Mouse (Mus musculus) v-Abl transformed pro-B cells (cell line): ENCODE measurements around the gene Inafm2.

Source experiments
- in situ Hi-C, 2 experiments: fragments of 400-800 bp; cut with MboI; formaldehyde crosslinking; loops; one replicate each; pipeline ENCODE4 v1.15.1; 2025; ENCODE audit not compliant: unreplicated experiment in 2 of 2

The Inafm2 gene

GRCm38 (mm10) chr2:118723693-118724486 lies 21.7 kb upstream of the Inafm2 start:
- in situ Hi-C loops: loop anchor here in 1 of 2 experiments (10.0 kb wide), 1 partner anchor 239 kb away; no protein-coding TSS in a partner anchor

DNA sequence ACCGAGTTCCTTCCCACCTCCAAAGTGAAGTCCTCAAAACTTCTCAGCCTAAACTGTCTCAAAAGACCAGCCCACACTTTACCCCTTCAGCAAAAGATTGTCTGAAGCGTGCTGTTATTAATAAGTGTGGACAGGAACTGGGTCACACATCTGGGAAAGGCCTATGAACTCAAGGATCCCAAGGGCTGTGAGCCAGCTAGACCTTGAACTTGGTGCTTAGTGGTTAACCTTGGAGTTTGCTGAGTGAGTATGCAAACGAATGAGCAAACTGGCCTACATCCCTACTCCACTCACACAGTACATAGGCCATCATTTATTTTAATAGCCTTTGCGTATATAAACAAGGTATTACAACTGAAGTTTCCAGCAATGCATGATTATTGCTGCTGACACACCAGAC lies 20.0 kb upstream of the Inafm2 start:
- in situ Hi-C loops: loop anchor here (10.0 to 25.0 kb wide), 2 partner anchors 241 to 1588 kb away; no protein-coding TSS in a partner anchor

DNA sequence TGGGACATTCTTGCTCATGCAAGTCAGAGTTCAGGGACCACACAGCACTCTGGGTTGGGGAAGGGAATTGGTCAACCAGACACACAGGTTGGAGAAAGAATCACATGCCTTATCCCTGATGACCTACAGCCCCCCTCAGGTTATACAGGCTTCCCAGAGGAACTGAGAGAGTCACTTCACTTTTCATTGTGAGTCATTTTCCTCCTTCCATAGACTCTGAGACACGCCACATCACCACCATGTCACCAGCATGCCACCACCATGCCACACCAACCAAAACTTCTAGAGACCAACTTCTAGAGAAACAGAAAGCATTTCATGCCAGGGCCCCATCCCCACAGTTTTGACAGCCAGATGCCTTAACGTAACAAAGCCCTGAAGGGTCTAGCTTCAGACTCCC lies 18.7 kb upstream of the Inafm2 start:
- in situ Hi-C loops: loop anchor here (10.0 to 25.0 kb wide), 2 partner anchors 242 to 1590 kb away; no protein-coding TSS in a partner anchor

DNA sequence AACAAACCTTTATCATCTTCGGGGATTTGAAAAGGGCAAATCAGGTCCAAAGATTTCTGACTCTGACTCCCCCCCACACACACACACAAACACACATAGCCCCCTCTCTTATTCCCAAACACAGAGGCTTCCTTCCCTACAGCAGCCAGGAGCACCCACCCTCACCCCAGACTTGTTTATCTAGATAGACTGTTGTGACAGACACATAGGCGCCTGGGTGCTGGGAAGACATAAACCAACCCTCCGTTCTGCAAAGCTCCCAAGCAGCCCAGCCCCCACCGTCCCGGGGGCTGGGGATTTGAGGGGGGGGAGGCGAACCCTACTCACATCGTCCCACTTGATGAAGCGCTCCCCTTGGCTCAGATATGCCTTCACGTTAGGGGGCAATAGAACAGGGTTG lies 17.6 kb upstream of the Inafm2 start:
- in situ Hi-C loops: loop anchor here (10.0 to 25.0 kb wide), 2 partner anchors 243 to 1591 kb away; no protein-coding TSS in a partner anchor

- in situ Hi-C loops: loop anchor here (10.0 to 25.0 kb wide), 2 partner anchors 244 to 1591 kb away; no protein-coding TSS in a partner anchor
Observed at GRCm38 (mm10) chr2:118728337-118728736, 17.2 kb upstream of the Inafm2 start, which contains the start of gene Plcb2. Gene Plcb2, minus strand, starts transcription at chr2:118728438.

DNA sequence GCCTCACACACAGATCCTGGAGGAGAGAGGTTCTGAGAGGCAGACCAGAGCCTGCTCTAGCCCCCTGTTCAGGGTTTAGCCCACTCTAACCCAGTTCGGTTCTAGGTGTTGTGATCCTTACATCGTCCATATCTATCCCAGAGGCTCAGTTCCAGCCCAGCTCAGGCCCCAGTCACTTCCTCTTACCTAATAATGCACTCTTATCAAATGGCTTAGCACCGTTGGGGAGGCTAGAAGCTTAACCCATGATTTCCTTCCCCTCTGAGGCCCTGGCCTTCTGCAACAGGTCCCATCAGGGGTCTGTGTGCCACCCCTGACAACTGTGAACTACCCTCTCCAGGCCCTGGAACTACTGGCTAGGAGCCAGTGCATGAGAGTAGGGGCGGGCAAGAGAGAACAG lies 16.4 kb upstream of the Inafm2 start:
- in situ Hi-C loops: loop anchor here (10.0 to 25.0 kb wide), 2 partner anchors 244 to 1592 kb away; no protein-coding TSS in a partner anchor

- in situ Hi-C loops: loop anchor here (10.0 to 25.0 kb wide), 2 partner anchors 245 to 1593 kb away; no protein-coding TSS in a partner anchor
Observed at GRCm38 (mm10) chr2:118729816-118730621, 15.5 kb upstream of the Inafm2 start.

- in situ Hi-C loops: loop anchor here in 1 of 2 experiments (25.0 kb wide), 1 partner anchor 1593 kb away; no protein-coding TSS in a partner anchor
Observed at GRCm38 (mm10) chr2:118730622-118730915, 15.0 kb upstream of the Inafm2 start.

- in situ Hi-C loops: loop anchor here in 1 of 2 experiments (25.0 kb wide), 1 partner anchor 1595 kb away; no protein-coding TSS in a partner anchor
Observed at GRCm38 (mm10) chr2:118731981-118732380, 13.6 kb upstream of the Inafm2 start.

DNA sequence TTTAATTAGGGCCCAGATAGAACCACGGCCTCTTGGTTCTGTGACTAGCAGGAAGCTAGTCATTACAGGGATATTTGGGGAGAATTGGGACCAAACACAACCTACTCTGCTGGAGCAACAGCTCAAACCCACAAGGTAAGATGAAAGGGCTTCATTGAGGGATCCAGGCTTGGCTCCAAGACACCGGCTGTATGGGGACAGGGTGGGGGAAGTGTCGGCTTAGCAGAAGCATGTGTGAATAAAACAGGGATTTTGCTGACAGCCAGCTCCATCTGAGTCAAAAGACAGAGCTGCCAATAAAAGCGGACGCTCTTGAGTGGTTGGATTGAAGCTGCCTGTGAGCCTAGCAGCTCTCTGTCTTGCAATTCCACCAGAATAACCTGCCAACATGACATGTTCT lies 12.2 kb upstream of the Inafm2 start:
- in situ Hi-C loops: loop anchor here in 1 of 2 experiments (25.0 kb wide), 1 partner anchor 1596 kb away; no protein-coding TSS in a partner anchor

- in situ Hi-C loops: loop anchor here (10.0 to 25.0 kb wide), 2 partner anchors 476 to 1603 kb away; no protein-coding TSS in a partner anchor
Observed at GRCm38 (mm10) chr2:118740341-118740740, 5.2 kb upstream of the Inafm2 start.

DNA sequence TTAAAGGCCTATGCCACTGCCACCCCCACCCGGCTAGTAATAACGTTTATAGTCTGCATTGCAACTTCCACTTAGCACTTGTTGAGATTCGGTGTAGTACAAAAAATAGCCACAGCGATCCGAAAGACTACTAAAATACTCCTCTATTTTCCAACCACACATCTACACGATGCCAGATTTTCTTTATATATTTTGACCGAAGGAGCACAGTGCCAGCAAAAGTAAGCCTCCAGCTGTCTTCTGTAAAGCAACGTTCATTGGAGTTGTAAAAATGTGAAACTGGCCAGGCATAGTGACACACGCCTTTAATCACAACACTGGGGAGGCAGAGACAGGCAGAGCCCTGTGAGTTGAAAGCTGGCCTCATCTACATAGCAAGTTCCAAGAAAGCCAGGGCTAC lies 4.4 kb upstream of the Inafm2 start:
- in situ Hi-C loops: loop anchor here (10.0 to 25.0 kb wide), 2 partner anchors 476 to 1604 kb away; no protein-coding TSS in a partner anchor

GRCm38 (mm10) chr2:118743261-118743943 lies 2.2 kb upstream of the Inafm2 start:
- in situ Hi-C loops: loop anchor here (10.0 to 25.0 kb wide), 2 partner anchors 479 to 1606 kb away; no protein-coding TSS in a partner anchor

GRCm38 (mm10) chr2:118744621-118745020 lies 937 bp upstream of the Inafm2 start:
- in situ Hi-C loops: loop anchor here (5.0 to 25.0 kb wide), 5 partner anchors 42 to 1607 kb away; partner anchors contain the start of gene Ankrd63 (in 1 of the 2)

DNA sequence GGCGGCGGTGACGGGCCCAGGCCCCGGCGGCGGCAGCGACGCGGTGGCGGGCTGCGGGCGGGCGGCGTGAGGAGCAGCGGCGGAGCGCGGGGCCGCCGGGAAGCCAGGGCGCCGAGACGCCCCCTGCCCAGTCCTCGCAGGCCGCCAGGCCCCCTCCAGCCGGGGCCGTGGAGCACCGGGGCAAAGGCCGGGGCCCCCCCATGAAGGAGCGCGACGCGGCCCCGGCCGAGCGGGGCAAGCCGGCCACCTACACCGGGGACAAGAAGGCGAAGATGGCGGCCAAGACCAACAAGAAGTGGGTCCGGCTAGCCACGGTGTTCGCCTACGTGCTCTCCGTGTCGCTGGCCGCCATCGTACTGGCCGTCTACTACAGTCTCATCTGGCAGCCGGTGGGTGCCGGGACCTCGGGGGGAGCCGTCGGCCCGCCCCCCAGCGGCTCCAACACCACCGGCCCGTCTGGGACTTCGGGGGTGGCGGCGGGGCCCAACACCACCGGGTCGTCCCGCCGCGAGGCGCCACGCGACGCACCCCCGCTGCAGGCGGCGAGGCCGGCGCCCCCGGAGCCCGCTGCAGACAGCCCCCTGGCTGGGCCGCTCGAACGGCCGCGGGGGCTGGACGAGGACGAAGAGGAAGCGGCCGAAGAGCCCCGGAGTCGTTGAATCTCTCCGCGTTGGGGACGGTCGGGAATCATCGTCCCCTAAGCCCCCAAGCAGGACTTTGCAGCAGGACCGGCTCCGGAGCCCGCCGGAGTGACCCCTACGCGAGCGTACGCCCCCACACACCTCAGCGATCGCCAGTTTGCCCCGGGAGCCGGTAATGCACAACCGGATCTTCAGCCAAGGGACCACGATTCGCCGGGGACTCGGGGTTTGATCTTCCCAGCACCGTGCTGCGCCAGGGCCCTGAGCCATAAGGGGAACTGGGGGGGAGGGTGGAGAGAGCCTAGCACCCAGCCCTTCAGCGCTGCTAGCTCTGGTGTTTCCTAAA lies 650 bp downstream of the Inafm2 start:
- in situ Hi-C loops: loop anchor here (5.0 to 25.0 kb wide), 5 partner anchors 44 to 1609 kb away; partner anchors contain the start of gene Ankrd63 (in 1 of the 2)

DNA sequence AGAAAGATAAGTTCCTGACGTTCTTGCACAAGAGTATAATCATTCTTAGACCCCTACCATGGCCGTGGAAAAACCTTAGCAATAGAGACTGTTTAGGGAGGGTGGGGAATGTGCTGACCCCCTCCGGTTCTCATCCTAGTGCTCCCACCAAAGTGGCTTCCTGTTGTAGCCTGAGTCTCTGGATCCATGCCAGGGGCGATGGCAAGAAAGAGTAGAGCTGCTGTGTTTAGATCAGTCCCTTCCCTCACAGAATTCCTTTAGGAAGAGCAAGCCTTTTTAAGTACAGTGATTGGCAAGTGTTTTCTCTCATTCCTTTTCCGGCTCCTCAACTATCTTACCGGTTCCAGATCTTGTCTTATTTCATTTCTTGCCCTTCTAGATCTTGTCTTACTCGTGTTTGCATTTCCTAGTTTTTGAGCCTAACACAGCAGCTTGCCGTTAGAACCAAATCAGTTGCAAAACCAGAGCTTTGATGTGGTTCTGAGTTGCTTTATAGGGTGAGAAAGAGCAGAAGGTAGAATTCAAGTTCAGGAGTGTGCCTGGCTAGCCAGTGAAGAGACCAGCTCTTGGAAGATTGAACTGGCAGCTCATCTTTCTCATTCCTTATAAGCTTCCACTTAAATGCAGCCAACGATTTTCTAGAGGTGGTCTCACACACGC lies 1.9 kb downstream of the Inafm2 start:
- in situ Hi-C loops: loop anchor here (5.0 to 25.0 kb wide), 5 partner anchors 45 to 1610 kb away; partner anchors contain the start of gene Ankrd63 (in 1 of the 2)

DNA sequence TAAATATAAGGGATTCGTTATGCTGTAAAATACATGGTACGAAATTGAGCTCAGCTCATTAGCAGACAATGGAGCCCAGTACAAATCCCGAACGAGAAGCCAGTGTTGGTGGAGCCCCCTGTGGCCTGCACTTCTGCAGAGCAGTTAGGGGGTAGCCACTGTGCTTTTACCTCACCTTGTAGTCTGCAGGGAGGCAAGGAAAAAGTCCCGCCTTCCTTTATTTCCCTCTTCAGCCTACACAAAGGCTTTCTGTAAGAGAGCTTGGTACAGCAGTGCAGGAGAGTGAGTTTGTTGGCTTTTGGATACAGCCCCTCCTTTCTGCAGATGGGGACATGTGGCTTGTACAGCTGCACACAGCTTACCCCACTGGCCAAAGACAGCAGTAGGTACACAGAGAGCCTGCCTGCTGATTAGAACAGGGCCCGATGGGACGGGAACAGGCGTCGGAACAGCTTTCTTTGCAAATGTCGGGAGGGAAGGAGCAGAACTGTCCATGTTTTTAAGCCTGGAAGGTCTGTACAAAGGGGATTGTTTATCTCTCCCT lies 3.9 kb downstream of the Inafm2 start:
- in situ Hi-C loops: loop anchor here (5.0 to 25.0 kb wide), 5 partner anchors 47 to 1612 kb away; partner anchors contain the start of gene Ankrd63 (in 1 of the 2)

DNA sequence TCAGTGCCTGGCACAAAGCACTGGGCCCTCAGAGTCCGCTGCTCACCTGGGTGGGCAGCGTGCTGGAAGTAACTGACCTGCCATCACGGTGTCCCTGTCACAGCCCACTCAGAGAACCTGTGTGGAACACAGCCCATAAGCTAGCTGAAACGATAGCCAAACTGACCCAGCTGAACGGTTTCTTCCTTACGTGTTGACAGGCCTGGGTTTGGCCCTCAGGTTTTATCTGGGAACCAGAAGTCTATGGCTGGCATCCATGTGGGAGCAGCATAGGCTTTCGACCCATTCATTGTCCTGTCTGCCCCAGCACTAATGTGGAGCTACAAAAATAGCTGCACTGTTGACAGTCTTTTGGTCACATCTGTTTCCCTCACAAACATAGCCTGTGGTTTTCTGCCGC lies 4.9 kb downstream of the Inafm2 start:
- in situ Hi-C loops: loop anchor here in 1 of 2 experiments (25.0 kb wide), 1 partner anchor 1213 kb away; no protein-coding TSS in a partner anchor
